Mouse (Mus musculus): ENCODE measurements around the gene Tcf7l1. TPM values are rescaled to one million over a fixed set of nuclear protein-coding genes. Genes with fewer than 3 reads are reported as not detected.

Gene Tcf7l1
- total and polyA plus RNA-seq, 3 experiments, result not detected

DNA sequence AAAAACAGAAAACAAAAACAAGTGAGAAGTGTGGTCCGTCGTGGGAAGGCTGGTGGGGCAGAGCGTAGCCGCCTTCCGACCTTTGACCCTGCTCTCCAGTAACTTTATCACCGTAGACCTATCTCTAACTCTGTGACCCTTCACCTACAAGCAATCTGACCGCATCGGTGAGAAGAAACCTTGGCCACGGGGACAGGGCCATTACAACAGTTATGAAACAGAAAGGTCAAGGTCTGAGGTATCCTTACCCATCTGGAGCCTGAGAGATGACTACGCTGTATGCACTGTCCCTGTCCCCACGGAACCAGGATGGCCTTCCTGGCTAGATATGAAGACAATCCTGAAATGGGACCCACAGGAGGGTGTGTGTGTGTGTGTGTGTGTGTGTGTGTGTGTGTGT is 204.9 kb downstream of the Tcf7l1 start:
- H3K36me3 ChIP-seq (ENCODE audit: control insufficient read depth in 1 of 2, insufficient read depth in 2 of 2, low read length in 2 of 2), result no peaks in the 10 kb centered on the region

DNA sequence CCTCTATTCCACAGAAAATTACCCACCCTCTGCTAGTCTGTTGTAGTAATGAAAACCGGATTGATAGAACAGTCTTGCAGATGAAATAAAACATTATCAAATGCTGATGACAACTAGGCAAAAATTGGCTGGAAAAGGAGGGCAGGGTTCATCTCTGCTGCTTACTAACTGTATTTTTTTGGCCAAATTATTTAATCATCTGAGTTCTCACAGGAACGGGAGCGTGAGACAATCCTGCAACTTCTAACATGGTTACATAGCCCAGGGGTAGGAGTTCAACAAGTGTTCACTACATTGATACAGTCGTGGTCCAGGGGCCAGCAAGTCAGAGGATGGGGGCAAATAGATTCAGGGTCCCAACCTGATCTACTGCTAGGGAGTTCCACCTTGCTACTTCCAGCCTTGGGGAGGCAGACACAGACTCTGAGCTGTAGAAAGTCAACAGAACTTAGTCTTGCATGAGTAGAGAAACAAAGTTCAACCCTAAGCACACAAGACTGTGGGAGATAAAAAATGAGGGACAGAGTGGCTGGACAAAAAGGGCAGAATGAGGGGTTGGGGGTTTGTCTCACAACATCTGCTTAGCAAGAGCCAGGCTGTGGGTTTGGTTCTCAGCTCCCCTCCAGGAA is 205.7 kb downstream of the Tcf7l1 start:
- Histone ChIP-seq H3K9ac (ENCODE audit: control insufficient read depth, low read depth, low read length, poor library complexity, severe bottlenecking) (no peak overlapping the region), H3K79me2 (ENCODE audit: control insufficient read depth, insufficient read depth, low read length, poor library complexity) (no peaks in the 10 kb centered on the region), H3K9me3 (replicated peaks; ENCODE audit: insufficient read depth, low read length) (no peaks in the 10 kb centered on the region), H3K27ac (ENCODE audit: control insufficient read depth, low read depth, low read length) (no peak overlapping the region), H3K27me3 (ENCODE audit: control insufficient read depth in 1 of 2, insufficient read depth in 2 of 2, low read length in 2 of 2) (no peaks in the 10 kb centered on the region), H3K4me3 (ENCODE audit: control insufficient read depth in 1 of 2, insufficient read depth in 1 of 2, low read depth in 2 of 2, low read length in 2 of 2) (no peak overlapping the region), H3K4me1 (ENCODE audit: control insufficient read depth in 1 of 2, insufficient read depth in 2 of 2, low read length in 2 of 2) (no peaks in the 10 kb centered on the region), H3K36me3 (ENCODE audit: control insufficient read depth in 1 of 2, insufficient read depth in 2 of 2, low read length in 2 of 2) (no peaks in the 10 kb centered on the region)
- DNase-seq (ENCODE audit: low read depth, low spot score), result no peak
- no peak for TF ChIP-seq CTCF (IDR thresholded peaks at IDR 0.05 in 2 of 3, conservative IDR thresholded peaks at IDR 0.05 in 1 of 3; ENCODE audit: control insufficient read depth in 1 of 3, insufficient read depth in 1 of 3, low read depth in 2 of 3, low read length in 3 of 3, poor library complexity in 1 of 3, severe bottlenecking in 1 of 3)
- TF ChIP-seq NELFE (IDR thresholded peaks at IDR 0.05; ENCODE audit: low read depth, low read length), result no peak
- no peak for TF ChIP-seq MYC (IDR thresholded peaks at IDR 0.05; ENCODE audit: low read depth, low read length)
- TF ChIP-seq KAT2A (conservative IDR thresholded peaks at IDR 0.05; ENCODE audit: low read depth, low read length), result no peak
- TF ChIP-seq CHD2 (IDR thresholded peaks at IDR 0.05; ENCODE audit: low read length), result no peak
- no peak for TF ChIP-seq RAD21 (IDR thresholded peaks at IDR 0.05; ENCODE audit: low read depth, low read length)
- TF ChIP-seq ZKSCAN1 (IDR thresholded peaks at IDR 0.05; ENCODE audit: low read depth, low read length), result no peak
- TF ChIP-seq MAZ (IDR thresholded peaks at IDR 0.05; ENCODE audit: low read depth, low read length), result no peak
- no peak for TF ChIP-seq MXI1 (IDR thresholded peaks at IDR 0.05; ENCODE audit: low read depth, low read length)
- TF ChIP-seq ZNF384 (IDR thresholded peaks at IDR 0.05; ENCODE audit: low read depth, low read length), result no peak
- no peak for TF ChIP-seq POLR2AphosphoS5 (IDR thresholded peaks at IDR 0.05; ENCODE audit: borderline replicate concordance, low read depth, low read length)
- TF ChIP-seq USF1 (IDR thresholded peaks at IDR 0.05; ENCODE audit: low read depth, low read length), result no peak
- TF ChIP-seq EP300 (IDR thresholded peaks at IDR 0.05; ENCODE audit: low read depth in 1 of 2, low read length in 2 of 2), result no peak
- TF ChIP-seq USF2 (IDR thresholded peaks at IDR 0.05; ENCODE audit: borderline replicate concordance in 1 of 2, insufficient read depth in 1 of 2, low read depth in 1 of 2, low read length in 2 of 2), result no peak
- TF ChIP-seq HCFC1 (IDR thresholded peaks at IDR 0.05; ENCODE audit: low read depth, low read length), result no peak
- no peak for TF ChIP-seq ZMIZ1 (IDR thresholded peaks at IDR 0.05; ENCODE audit: low read depth, low read length)
- TF ChIP-seq ELF1 (IDR thresholded peaks at IDR 0.05; ENCODE audit: low read depth, low read length), result no peak
- TF ChIP-seq JUND (IDR thresholded peaks at IDR 0.05; ENCODE audit: low read depth, low read length), result no peak

More for the DNA sequence above, 204.9 kb downstream of the Tcf7l1 start:
- Histone ChIP-seq H3K9me3 (replicated peaks; ENCODE audit: insufficient read depth, low read length) (no peaks in the 10 kb centered on the region), H3K9ac (ENCODE audit: control insufficient read depth, low read depth, low read length, poor library complexity, severe bottlenecking) (no peak overlapping the region), H3K27ac (ENCODE audit: control insufficient read depth, low read depth, low read length) (no peak overlapping the region), H3K27me3 (ENCODE audit: control insufficient read depth in 1 of 2, insufficient read depth in 2 of 2, low read length in 2 of 2) (no peaks in the 10 kb centered on the region), H3K4me1 (ENCODE audit: control insufficient read depth in 1 of 2, insufficient read depth in 2 of 2, low read length in 2 of 2) (no peaks in the 10 kb centered on the region), H3K79me2 (ENCODE audit: control insufficient read depth, insufficient read depth, low read length, poor library complexity) (no peaks in the 10 kb centered on the region), H3K4me3 (ENCODE audit: control insufficient read depth in 1 of 2, insufficient read depth in 1 of 2, low read depth in 2 of 2, low read length in 2 of 2) (no peak overlapping the region)
- no peak for TF ChIP-seq POLR2A (IDR thresholded peaks at IDR 0.05; ENCODE audit: control insufficient read depth in 1 of 2, insufficient read depth in 1 of 2, low read depth in 1 of 2, low read length in 2 of 2, poor library complexity in 1 of 2)
- no peak for TF ChIP-seq ZMIZ1 (IDR thresholded peaks at IDR 0.05; ENCODE audit: low read depth, low read length)
- no peak for TF ChIP-seq JUND (IDR thresholded peaks at IDR 0.05; ENCODE audit: low read depth, low read length)
- no peak for TF ChIP-seq ZC3H11A (IDR thresholded peaks at IDR 0.05; ENCODE audit: low read depth, low read length)
- no peak for TF ChIP-seq EP300 (IDR thresholded peaks at IDR 0.05; ENCODE audit: low read depth in 1 of 2, low read length in 2 of 2)
- TF ChIP-seq USF2 (IDR thresholded peaks at IDR 0.05; ENCODE audit: borderline replicate concordance in 1 of 2, insufficient read depth in 1 of 2, low read depth in 1 of 2, low read length in 2 of 2), result no peak
- TF ChIP-seq RAD21 (IDR thresholded peaks at IDR 0.05; ENCODE audit: low read depth, low read length), result no peak
- TF ChIP-seq MYB (IDR thresholded peaks at IDR 0.05; ENCODE audit: low read depth, low read length), result no peak
- TF ChIP-seq HCFC1 (IDR thresholded peaks at IDR 0.05; ENCODE audit: low read depth, low read length), result no peak
- no peak for TF ChIP-seq ZNF384 (IDR thresholded peaks at IDR 0.05; ENCODE audit: low read depth, low read length)
- TF ChIP-seq MEF2A (IDR thresholded peaks at IDR 0.05; ENCODE audit: extremely low read depth, insufficient replicate concordance, low read depth, low read length, poor library complexity, severe bottlenecking), result no peak
- no peak for TF ChIP-seq NELFE (IDR thresholded peaks at IDR 0.05; ENCODE audit: low read depth, low read length)
- TF ChIP-seq TCF12 (IDR thresholded peaks at IDR 0.05; ENCODE audit: low read depth, low read length), result no peak
- TF ChIP-seq CHD1 (IDR thresholded peaks at IDR 0.05; ENCODE audit: low read depth, low read length), result no peak
- no peak for TF ChIP-seq POLR2AphosphoS5 (IDR thresholded peaks at IDR 0.05; ENCODE audit: borderline replicate concordance, low read depth, low read length)
- TF ChIP-seq GABPA (IDR thresholded peaks at IDR 0.05; ENCODE audit: low read depth, low read length), result no peak
- no peak for TF ChIP-seq MYC (IDR thresholded peaks at IDR 0.05; ENCODE audit: low read depth, low read length)
- no peak for DNase-seq (ENCODE audit: low read depth, low spot score)
